Mouse (Mus musculus): ENCODE data around the gene Gm6588. TPM values are rescaled to one million over a fixed set of nuclear protein-coding genes. Genes with fewer than 3 reads are reported as not detected.
"Not testable (repeated sequence)": the region's sequence is repeated elsewhere in the genome, so short reads cannot be mapped to it uniquely, and the experiment has no call there.

Gene Gm6588
- total RNA-seq (2021), result not detected
- long read RNA-seq, experiment 1, result 0 reads
- long read RNA-seq, experiment 2, result 0 reads

- DNase-seq, result no peak
These were observed at the start of gene Gm6588 for GRCm38 (mm10) chr5:112448747-112449440. TSS of gene Gm6588 (plus strand) at chr5:112449426.

DNA sequence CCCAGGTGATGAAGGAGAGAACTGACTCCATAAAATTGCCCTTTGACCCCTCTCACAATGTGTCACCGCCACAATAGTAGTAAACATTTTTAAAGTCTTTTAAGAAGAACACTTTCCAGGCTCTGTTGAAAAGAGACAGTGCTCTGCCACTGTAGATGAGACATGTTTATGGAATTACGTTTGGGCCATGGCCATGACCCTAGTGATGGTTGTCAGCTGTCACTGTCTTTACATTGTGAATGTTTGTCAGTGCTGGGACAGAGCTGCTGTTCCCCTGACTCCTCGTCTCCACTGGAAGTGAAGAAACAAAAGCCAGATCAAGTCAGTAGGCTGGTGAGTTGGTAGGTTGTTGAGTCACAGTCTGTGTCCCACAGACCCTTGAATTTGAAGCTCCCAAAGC is 46.8 kb upstream of the Gm6588 start:
- no peak for DNase-seq

DNA sequence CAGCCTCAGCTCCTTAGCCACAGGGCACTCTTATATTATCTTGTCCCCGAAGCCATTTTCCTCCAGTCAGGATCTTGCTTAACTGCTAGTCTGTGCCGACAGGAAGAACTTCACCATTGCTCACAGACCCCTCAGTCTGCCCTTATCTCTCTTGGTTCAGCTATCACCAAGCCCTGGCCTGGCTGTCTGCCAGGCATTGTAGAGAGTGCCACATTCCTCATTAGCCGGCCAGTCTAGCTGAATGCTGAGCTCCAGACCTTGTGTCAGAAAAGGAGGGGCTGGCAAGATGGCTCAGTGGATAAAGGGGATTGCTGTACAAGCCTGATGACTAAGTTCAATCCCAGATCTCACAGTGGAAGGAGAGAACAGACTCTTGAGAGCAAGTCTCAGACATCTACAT is 43.2 kb upstream of the Gm6588 start:
- no peak for DNase-seq

DNA sequence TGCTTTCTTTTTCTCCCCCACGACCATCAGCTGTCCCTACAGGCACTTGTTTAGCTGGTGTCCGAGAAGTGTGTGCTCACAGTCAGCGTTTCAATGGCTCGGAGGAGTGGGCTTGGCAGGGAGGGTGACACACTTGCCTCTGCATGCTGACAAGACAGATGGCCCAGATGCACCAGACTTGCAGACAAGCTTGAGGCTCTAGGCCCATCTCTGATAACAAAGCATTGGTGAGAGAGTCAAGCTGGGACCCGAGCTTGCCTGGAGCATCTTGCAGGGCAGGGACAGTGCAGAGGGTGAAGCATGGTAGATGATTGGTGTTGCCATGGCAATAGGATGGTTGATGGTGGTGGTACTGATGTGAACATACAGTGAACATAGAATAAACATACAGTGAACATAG is 40.0 kb upstream of the Gm6588 start:
- DNase-seq, result no peak

- DNase-seq, result no peak
These were observed 38.2 kb upstream of the Gm6588 start for GRCm38 (mm10) chr5:112411072-112411471.

DNA sequence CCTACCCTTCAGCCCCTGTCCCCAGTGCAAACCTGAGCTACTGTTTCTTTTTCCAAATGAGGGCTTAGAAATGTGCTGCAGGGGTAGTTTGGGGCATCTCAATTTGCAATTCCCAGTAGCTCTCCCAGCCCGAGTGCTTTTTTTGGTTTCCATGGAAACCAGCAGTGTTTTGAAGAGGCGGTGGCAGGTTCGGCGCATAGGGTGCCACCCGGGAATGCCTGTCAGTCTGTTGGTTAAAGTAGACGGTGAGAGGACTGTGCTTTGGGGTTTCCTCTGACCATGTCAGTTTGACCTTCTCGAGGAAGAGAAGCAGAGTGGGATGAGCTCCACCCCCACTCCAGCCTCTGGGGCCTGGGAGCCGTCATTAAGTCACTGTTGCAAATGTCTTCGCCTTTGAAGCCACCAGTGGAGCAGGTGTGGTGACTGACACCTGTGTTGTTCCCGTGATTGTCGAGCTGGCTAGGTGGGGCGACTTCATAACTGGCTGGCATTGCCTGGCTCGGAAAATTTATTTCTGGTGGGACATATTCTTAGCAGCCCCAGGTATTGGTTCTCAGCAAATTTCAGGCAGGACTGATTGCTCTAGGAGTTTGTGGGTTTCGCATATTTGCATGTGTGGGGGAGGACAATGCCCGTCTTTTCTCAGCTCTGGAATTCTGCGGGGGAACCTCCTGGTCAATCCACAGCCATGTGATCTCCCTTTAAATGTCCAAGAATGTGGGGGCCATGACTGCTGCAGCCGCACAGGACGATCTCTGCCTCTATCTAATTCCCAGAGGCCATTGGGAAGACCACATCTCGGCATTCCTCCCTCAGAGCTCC is 37.5 kb upstream of the Gm6588 start:
- DNase-seq, result no peak

DNA sequence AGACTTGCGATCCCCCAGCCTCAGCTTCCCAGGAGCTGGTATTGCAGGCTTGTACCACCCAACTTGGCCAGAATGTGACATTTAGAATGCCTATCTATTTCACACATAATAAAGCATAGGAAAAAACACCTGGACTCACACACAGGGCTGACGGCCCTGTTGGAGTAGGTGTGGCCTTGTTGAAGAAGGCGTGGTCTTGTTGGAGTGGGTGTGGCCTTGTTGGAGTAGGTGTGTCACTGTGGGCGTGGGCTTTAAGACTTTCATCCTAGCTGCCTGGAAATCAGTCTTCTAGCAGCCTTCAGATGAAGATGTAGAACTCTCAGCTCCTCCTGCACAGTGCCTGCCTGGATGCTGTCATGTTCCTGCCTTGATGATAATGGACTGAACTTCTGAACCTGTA is 36.4 kb upstream of the Gm6588 start:
- not testable (repeated sequence) for DNase-seq

DNA sequence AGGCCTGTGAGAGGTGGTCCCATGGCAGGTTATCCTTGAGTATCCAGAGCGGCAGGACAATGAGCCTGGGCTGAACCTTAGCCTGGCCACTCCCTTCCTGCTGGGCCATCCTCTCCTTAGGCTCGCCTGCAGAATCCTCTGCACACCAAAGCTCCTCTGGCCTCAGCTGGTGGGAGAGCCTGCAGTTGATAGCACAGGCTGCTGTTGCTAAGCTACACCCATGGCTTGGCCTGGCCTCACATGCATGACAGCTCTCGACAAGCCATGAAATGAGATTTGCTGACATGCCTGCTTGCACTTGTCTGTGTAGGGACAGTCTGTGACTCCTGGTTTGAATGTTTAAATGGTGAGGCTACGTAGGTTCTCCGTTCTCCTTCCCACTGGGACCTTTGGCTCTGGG is 32.6 kb upstream of the Gm6588 start:
- no peak for DNase-seq

DNA sequence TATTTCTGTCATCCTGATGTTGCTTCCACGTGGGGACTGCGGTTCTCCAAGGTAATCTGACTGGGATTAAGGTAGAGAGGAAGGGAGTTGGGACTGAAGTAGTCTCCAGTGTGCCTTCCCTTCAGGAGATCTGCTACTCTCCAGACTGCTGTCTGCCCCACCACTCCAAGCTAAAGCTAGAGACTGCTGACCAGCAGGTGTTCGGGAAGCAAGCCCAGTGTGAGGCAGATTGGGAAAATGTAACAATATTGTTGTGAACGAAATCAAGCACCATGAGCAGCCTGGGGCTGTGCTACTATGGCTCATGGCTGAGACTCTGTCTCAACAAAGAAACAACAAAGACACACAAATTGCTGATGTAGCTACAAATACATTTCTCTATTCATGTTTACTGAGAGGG is 31.2 kb upstream of the Gm6588 start:
- no peak for DNase-seq

- no peak for DNase-seq
These were observed 29.7 kb upstream of the Gm6588 start for GRCm38 (mm10) chr5:112419535-112419934.

DNA sequence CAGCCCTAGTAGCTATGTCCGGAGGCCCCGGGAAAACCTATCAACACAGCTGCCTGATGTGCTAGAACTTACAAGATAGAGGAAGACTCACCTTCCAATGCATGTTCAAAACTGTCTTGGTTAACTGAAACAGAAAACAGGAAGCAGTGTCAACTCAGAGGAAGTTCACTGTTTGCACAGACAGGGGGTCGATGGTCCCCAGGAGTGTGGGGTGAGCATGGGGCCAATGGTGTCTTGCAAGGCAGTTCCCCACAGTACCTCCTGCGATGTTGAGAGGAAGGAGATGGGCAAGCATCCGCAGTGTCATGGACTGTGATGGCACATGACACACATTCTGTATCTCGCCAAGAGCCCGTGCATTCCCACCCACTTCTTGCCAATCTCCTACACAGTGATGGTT is 22.6 kb upstream of the Gm6588 start:
- DNase-seq, result no peak

- peak; percentile 27 to 59 for DNase-seq
These were observed 21.9 kb upstream of the Gm6588 start for GRCm38 (mm10) chr5:112427283-112427682.

DNA sequence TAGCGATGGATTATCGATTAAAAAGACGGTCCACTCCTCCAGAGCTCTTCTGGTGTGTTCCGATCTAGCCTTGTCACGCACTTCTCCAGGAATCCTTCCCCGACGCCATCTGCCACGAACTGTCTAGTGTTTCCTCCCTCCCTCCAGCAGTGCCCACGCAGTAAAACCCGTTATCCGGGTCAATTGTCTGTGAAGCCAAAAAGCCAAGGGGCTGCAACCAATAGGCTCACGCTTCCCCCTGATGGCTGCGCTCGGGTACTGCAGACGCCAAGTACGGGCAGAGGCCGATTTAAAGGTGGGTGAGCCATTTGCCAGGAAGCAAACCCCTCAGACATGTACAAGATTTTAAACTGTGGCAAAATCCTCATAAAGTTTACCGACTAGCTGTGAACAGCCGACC is 20.3 kb upstream of the Gm6588 start:
- DNase-seq, result peak; percentile 38 to 67

- DNase-seq, result no peak
These were observed 18.0 kb upstream of the Gm6588 start for GRCm38 (mm10) chr5:112431120-112431775.

GRCm38 (mm10) chr5:112432033-112432432 is 17.2 kb upstream of the Gm6588 start:
- DNase-seq, result no peak

DNA sequence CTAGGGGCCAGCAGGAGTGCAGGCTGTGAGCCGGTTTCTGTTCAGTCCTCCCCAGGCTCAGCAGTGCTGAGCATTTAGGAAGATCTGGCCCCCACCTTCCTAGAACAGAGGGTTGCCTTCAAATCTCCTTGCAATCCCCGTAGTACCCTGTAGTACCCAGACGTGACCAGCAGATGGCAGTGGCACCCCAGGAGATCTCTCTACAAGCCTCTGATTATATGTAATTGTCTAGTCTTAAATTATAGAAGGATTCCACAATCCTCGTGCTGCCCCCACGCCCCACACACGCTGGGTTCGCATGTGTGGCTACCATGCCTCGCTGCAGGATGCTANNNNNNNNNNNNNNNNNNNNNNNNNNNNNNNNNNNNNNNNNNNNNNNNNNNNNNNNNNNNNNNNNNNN is 16.2 kb upstream of the Gm6588 start:
- DNase-seq, result peak; percentile 35 to 83

- no peak for DNase-seq
These were observed 10.7 kb upstream of the Gm6588 start for GRCm38 (mm10) chr5:112438535-112438934.

DNA sequence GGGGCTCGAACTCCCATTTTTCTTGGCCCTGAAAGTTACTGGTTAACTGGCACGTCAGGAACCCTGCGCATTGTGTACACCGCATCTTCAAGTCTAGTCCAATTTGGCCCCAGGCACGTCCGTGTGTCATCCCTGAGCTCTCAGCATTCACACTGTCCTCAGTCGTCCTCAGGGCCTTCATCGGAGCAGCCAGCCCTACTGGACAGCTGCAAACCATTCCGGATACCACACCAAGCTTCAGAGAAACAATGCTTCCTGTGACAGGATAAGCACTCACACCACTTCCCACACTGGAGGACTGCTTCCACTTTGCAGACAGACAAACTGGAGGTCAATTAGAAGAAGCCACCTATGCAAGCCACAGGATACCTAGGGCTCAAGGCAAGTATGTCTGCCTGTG is 3.9 kb downstream of the Gm6588 start:
- DNase-seq, result peak in 1 of 2 experiments; percentile 6

- DNase-seq, result no peak
These were observed 5.8 kb downstream of the Gm6588 start for GRCm38 (mm10) chr5:112454966-112455555.

- no peak for DNase-seq
These were observed 10.7 kb downstream of the Gm6588 start for GRCm38 (mm10) chr5:112459903-112460302.

- no peak for DNase-seq
These were observed 17.1 kb downstream of the Gm6588 start for GRCm38 (mm10) chr5:112466331-112466730.

GRCm38 (mm10) chr5:112468986-112469581 is 19.9 kb downstream of the Gm6588 start:
- DNase-seq, result no peak

Measured in heart, adult 18-20 months (tissue).